Mouse (Mus musculus): ENCODE measurements at regions not wholly inside any gene's neighbourhood (a gene's known extent, or its start where the extent isn't known, plus 50 kb on each side); places are given as distances from the start of the nearest gene placed in this dataset.

DNA sequence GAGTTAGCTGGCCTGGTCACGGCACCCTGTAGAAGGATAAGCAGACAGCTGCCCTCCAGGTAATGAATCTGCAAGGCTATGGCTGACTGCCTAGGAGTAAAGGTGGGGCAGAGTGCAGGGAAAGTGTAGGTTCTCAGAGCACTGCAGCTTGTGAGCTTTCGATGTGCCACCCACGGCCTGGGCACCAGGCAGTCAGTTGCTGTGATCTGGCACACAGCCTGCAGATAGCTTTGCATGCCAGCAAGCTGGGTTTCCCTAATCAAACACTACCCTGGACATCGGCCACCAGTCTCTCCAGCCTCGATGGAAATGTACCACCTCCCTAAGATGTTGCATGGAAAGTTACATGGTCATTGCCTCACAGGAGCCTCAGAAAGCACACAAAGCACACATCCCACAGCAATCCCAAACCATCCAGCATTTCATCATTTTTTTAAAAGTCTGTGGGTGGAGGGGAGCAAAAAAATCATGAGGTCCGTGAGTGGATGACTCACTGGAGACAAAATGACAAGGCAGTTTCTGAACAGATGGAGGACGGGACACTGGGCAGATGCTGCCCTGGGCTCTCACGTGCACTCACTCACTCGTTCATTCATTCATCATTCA, 112.7 kb downstream of the Ets2 start:
- no peak for DNase-seq (ENCODE audit: low read depth, low spot score)

DNA sequence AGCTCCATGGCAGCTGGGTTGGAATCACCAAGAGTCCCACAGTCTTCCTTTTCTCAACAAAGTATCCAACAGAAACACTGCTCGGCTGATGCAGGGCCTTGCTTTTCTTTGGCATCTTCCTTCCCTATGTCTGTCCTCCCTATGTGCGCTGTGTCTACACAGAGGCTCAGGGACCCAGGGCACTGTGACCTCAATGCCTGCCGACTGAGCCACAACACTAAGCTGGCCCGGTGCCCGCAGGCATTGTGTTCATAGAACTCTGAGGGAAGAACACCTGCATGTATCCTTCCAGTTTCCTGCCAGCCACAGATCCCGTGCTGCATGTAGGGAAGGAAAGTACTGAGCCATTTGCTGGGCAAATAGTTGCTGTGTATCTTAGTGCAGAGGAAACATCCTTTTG, 109.2 kb downstream of the Ets2 start:
- DNase-seq (ENCODE audit: low read depth, low spot score), result no peak

DNA sequence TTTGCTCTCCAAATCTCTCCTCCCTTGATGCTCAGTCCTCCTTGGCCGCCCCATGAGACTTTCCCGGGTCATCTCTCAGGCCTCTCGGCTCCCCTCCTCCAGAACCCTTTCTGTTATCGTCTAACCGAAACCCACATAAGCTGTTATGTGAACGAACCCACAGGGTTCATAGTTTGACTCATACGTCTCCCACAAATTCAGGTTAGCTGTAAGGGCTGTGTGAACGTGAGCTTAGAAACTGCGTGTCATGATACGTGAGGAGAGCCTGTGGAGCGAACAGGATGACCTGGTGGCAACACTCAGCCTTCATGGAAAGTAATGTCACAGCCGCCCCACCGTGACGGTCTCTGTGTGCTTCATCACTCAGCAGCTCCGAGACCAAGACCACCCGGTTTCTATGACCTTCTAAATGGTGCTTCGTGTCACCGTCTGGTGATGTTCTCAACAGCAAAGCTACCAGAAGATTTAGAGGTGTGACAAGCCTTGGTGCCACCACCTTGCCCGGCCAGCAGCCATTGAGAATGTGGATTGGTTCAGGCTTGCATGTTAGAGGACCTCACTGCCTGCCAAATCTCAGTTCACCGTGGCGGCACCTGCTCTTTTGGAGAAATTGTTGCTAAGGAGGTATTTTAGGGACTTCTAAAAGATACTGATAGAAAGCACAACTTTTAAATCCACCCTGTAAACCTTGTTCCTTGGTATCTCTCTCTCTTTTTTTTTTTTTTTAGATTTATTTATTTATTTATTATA, 107.4 kb downstream of the Ets2 start:
- no peak for DNase-seq (ENCODE audit: low read depth, low spot score)

DNA sequence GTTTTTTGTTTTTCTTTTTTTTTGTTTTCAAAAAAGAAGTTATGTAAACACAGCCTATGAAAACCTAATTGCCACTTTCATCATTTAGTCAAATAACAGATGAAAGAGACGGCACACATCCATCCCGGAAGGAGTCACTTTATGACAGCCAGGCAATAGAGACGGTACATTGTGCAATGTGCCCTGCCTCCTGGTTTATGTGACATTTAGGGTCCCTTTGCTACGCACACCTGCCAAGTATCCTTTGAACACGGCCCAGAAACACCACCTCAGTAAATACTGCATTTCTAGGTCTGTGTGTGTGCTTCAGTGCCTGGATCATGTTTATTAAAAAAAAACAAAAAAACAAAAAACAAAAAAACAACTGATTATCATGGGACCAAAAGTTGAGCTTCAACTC, 104.6 kb downstream of the Ets2 start:
- DNase-seq (ENCODE audit: low read depth, low spot score), result no peak

DNA sequence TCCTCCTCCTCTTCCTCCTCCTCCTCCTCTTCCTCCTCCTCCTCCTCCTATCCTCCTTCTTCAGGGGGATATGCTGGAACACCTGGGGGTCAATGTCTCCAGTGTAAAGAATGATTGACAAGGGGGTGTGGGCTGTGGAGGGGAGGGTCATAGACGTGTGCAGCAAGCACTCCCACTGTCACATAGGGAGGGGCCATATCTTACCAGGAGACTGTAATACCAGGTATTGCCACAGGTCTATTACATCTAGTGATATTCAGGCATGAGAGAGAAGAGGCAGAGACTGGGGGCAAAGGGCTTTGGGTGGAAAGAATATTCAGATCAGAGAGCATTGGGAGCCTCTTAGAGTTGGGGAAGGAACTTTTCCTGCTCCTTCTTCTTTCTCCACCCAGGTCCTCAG, 102.3 kb downstream of the Ets2 start:
- no peak for DNase-seq (ENCODE audit: low read depth, low spot score)

DNA sequence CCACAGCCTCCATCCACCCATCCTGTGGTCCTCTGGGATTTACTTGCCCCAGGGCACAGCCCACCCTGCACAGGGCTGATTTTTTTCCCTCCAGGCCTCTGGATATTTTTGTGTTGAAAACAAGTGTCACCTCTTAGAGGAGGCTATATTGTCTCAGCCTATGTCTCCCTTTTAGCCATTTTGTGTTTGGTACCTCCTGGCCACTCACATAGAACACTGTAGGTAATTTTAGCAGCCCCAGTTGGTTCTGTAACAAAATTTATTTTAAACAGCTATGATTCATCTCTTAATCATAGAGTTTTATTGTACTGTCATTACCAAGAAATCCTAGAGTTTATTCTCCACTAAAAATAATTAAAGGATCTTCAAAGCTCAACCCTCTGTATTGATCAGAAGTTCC, 100.8 kb downstream of the Ets2 start:
- no peak for DNase-seq (ENCODE audit: low read depth, low spot score)

DNA sequence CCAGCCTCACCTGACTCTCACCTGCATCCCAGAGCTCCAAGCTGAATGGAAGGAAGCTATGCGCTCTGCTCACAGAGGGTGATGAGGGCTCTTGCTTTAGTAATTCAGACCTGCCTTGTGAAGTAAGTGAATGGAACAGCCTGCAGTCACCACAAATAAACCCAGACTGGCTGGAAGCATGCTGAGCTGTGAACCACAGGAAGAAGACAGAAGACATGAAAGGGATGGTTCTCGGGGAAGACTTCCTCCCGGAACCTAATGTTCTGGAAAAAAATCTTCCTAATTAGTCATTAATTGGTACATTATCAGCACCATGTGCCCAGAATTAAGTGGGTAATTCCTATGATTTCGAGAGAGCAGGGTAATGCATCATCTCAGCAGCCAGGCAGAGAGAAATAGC, 100.3 kb downstream of the Ets2 start:
- no peak for DNase-seq (ENCODE audit: low read depth, low spot score)

DNA sequence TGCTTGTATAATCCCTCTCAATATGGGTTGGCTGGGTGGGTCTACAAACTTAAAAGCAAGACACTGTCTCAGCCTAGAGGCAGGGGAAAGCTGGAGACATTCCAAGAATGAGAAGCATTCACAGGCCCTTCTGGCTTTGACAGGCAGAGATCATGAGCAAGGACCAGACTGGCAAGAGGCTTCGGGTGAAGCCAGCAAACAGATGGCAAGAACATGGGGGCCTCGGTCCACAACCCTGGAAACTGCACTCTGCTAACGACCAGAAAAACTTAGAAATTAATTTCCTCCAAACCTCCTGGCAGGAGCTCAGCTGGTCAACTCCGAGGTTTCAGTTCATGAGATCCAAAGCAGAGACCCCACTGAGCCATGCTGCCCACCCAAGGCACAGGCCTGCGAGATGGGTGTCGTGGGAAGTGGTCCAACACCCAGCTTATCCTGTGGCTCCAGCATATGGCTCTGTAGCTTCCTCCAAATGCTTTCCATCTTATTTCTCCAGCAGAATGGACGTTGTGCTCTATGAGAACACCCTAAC, 99.1 kb downstream of the Ets2 start:
- no peak for DNase-seq (ENCODE audit: low read depth, low spot score)

DNA sequence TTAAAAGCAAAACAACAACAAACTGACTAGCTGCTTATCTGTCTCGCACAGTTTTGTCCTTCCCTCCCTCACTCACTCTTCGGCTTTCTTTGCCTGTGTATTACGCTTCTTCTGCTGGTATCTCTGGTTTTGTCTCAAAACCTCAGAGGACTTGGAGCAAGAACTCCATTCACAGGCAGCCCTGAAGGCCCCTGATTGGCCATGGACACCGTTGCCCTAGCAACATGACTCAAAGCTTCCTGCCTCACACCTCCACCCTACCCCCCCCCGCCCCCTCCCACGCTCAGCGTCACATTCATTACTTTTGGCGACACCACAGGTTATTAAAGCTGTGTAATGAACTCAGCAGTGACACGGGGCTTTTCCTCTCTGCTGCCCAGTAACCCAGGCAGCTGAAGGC, 96.7 kb downstream of the Ets2 start:
- no peak for DNase-seq (ENCODE audit: low read depth, low spot score)

DNA sequence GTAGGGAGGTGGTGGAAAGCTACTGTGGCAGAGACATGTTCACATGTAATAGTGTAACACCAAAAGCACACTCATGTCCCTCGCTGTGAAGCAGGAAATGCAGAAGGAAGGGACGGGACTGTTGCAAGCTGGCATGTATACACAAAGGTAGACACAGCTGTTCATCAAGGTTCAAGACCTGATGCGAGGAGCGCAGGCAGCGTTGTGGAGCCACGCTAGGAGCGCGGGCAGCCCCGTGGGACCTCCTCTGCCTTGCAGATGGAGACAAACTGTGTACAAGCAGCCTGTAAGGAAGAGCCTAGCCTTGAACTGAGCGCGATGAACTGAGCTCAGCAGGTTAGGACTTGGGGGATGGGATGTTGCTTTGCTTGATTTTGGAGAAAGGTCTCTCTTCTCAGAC, 96.2 kb downstream of the Ets2 start:
- DNase-seq (ENCODE audit: low read depth, low spot score), result no peak

DNA sequence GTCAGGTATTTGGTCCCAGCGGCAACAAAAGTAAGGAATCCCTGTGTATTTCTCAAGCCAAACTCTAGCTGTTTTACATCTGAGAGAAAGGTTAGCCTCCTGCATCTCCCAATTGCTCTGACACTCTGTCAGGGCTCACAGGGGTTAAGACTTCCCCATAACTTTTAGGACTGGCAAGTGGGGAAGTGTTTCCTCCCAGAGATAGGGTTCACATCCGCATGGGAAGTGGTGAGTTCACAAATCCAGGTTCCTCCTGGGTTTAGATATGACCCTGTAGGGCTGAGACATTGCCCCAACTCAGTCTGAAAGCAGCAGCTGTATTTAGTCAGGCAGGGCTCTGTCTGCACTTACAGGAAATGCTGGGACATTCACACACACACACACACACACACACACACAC, 95.3 kb downstream of the Ets2 start:
- DNase-seq (ENCODE audit: low read depth, low spot score), result no peak

DNA sequence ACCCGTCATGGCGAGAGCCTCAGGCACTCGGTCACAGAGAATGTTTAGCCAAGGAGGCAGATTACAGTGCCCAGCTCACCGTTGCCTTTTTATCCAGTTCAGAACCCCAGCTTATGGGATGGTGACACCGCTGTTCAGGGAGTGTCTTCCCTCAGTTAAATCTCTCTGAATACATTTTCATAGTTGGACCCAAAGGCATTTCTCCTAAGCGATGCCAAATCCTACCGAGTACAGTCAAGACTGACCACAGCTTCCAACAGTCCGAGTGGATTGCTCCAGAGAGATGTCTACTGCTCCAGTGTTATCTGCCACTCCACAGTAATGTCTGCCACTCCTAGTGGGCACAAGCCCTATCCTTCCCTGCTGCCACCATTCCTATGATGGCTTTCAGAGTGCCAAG, 93.0 kb downstream of the Ets2 start:
- DNase-seq (ENCODE audit: low read depth, low spot score), result no peak

DNA sequence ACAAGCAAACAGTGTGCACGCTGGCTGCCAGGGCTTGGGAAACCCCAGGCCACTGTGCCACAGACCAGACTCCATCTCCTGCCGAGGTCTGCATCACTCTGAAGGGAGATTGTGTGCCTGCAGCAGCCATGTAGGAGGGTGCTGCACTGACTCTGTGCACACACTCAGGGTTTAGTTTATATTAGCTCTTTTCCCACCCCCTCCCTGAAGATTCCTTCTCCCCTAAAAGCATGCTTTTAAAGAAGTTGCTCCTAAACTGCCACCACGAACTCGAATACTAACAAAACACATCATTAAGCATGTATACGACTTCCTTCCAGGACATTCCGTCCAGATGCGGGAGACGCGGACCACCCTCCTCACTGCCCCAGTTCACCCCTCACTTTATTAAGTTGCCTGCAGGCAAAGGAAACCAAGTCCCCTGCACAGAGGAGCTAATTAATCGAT, 92.4 kb downstream of the Ets2 start:
- no peak for DNase-seq (ENCODE audit: low read depth, low spot score)

DNA sequence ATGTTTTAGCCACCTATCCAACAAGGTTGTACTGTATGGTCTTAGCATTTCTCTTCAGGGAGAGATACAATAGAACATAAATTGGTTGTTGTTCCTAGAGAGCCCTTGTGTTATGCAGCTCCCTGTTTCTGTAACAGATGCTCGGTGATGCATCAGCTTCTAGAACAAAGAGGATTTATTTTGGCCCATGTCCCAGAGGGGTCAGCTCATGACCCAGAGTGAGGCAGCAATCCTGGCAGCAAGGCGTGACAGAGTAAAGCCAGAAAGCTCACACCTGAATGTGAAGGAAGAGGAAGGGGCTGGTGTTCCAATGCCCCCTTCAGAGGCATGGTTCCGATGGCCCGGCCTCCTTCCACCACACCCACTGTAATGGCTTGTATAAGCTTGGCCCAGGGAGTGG, 88.8 kb downstream of the Ets2 start:
- DNase-seq (ENCODE audit: low read depth, low spot score), result no peak

DNA sequence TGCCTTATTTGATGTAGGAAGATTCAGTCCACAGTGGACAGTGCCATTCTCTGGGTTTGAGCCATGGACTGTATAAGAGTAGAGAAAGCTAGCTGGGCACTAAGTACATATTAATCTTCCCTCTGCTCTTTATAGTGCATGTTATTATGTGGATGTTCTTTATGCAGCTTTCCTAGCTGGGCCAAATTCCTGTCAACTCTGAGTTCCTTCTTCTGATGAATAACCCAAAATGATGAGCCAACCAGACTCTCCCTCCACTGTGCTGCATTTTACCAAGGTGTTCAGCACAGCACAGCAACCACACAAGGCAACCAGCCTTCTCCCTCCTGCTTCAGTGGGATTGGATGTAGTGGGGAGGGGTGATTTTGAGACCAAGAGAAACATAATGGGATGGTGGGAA, 87.7 kb downstream of the Ets2 start:
- no peak for DNase-seq (ENCODE audit: low read depth, low spot score)

DNA sequence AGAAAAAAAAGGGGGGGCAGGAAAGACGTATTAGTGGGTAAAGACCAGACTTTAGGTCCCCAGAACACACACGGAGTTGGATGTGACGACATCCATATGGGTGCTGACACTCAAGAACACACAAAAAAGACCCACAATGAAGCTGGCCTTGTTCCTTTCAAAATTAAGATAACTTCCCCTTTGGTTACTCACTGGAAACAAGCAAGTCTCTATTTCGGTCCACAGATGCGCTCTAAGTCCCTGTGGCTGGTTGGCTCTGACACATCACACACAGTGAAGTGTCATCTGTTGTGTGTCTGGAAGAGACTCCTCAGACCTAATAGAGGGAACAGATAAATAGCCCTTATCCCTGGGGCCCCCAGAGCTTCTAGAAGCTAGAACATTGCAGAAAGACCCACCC, 79.8 kb downstream of the Ets2 start:
- DNase-seq (ENCODE audit: low read depth, low spot score), result no peak

DNA sequence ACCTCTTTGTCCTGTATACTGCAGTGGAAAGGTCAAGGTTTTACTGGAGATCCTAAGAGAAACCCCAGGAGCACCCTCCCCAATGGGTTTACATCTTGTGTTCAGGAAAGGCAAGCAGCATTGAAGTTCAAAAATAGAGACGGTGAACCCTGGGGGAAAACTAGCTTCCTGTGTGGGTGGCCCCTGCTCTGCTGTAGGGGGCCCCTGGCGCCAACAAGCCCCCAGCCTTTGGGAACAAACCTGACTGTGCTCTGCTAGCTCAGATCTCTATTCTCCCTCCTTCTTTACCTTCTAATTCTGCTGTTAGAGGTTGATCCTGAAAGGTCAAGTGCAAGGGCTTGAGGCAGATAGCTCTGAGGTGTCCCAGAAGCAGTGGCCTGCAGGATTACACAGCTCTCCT, 78.6 kb downstream of the Ets2 start:
- no peak for DNase-seq (ENCODE audit: low read depth, low spot score)

DNA sequence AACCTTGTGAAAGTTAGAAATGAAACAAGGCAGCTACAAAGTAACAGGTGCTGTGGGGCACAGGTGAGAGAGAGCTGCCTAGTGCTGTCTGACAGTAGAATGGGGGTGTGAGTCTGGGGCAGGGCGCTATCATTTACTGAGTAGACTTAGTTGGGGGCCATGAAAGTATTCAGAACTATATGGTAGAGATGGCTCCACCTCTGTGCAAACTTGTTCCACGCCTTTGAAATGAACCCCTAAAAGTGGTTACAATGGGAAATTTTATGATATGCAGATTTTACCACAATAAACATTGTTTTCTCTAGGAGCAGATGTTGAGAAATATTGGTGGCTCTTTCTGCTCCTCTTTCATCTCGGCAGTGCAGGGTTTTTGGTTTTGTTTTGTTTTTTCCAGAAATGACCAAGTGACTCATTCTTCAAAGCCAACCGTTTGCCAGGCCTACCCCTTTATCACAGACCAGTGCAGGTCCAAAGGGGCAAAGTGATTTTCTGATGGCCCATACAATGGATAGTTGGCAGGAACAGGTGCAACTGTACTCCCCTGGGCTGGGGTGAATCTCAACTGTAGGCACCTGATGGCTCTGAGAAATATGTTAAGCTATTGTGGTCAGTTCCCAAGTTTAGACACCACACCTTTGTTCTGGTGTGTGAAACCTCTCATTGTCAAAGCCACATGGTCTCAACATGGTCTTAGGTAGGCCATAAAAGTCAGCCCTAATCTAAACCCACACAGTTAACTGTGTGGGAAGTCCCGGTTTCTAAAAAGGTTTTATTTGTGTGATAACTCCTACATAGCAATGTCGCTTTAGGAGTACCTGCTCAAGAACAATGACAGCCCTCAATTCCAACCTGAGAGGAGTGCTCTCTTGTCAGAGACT, 77.2 kb downstream of the Ets2 start:
- DNase-seq (ENCODE audit: low read depth, low spot score), result no peak

DNA sequence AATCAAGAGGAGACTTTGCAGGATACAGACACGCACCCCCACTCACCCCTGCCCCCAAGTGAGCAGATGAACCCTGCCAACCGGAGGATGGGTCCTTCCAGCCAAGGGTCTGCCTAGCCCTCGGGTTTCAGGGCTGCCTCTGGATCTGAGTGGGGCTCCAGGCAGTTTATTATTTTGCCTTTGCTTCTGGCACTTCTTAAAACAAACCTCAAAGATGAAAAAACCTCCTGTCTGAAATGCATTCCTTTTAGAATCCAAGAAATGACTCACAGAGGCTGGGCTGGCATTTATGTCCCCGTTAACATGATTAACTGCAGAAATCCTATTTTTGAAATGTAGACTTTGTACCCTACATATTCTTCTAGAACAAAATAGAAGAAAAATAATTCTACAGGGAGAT, 76.3 kb downstream of the Ets2 start:
- DNase-seq (ENCODE audit: low read depth, low spot score), result no peak

DNA sequence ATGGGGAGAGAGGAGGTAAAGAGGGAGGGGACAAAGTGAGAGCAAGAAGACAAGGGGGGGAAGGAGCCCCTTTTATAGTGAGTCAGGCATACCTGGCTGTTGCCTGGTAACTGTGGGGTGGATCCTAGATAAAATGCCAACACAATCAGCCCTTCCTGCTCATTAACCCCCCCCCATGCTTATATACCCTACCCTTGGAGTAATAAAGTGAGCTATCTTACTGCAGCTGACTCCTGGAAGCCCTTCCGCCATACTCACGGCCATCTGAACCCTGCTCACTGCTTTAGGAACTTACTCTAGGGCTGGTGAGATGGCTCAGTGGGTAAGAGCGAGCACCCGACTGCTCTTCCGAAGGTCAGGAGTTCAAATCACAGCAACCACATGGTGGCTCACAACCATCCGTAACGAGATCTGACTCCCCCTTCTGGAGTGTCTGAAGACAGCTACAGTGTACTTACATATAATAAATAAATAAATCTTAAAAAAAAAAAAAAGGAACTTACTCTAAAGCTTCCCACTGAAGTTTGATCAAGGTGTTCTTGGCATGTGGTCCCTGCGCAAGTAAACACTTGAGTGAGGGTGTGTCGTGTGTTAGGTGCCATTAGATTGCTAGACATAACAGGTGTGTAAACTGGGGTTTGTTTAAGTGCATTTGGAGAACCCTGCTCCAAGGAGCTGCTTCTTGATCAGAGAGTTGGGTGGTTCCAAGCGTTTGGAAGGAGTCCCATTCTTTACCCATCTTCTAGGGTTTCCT, 74.9 kb downstream of the Ets2 start:
- DNase-seq (ENCODE audit: low read depth, low spot score), result no peak

DNA sequence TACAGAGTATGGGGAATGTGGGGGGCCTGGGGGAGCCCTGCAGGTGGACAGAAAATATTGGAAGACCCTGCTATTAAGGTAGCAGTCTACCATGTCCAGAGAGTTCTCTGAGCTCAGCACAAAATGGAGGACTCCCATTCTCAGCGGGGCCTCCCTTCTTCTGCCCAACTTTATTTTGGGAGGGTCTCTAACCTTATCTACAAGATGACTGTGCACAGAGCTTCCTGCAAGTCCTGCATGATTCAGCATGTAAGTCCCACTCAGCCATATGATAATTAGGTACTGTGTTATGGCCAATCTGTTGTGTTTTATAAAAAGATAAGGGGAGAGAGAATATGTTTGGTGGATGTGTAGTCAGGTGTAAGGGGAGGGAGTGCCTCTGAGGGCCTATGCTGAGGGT, 74.1 kb downstream of the Ets2 start:
- no peak for DNase-seq (ENCODE audit: low read depth, low spot score)

DNA sequence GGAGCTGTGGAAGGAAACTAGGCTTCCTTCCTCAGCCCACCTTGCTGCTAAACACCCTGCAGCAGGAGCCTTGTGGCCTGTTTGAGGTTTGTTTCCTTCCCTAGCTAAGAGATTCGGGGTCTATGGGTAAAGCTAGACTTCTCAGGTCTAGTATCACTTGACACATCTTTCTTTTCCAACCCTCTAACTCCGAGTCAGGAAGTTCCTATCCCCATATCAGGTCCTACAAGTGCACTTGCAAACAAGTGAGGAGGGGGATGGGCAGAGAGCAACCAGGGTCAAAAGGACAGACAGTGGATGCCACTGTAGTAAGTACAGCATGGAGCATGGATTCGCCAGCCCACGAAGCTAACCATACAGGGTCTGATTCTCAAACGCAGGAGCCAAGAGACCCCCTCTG, 73.5 kb downstream of the Ets2 start:
- no peak for DNase-seq (ENCODE audit: low read depth, low spot score)

Data from mesoderm, embryonic 11.5 days (tissue).